Mouse (Mus musculus): ENCODE measurements around the gene Sod2.
"Not testable (repeated sequence)": the region's sequence is repeated elsewhere in the genome, so short reads cannot be mapped to it uniquely, and the experiment has no call there.

DNA sequence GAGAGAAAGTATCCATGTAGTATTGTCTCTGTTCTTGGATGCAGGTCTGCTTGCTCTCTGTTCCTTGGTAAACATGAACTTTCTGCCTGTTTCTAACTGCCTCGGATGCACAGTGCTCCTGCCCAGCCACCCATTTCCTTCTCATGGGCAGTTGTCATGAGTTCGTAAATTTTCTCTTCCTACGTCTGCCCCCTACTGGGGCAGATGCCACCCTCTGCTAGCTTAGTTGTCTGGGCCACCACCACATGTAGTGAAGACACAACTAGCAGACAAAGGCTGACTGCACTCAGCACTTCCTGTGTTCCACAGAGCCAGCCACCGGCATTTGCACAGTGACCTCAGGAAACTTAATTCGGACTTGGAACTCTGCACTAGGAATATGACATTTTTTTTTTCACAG lies 62.6 kb downstream of the Sod2 start:
- not testable (repeated sequence) for TF ChIP-seq EP300, POLR2A (IDR thresholded peaks at IDR 0.05; ENCODE audit: insufficient read depth, low read depth, low read length)
